Mouse (Mus musculus): Measurements from ENCODE around the gene Tcp10a.
"Not testable (repeated sequence)": the region's sequence is repeated elsewhere in the genome, so short reads cannot be mapped to it uniquely, and the experiment has no call there.

GRCm38 (mm10) chr17:7319789-7320188 is 4.7 kb upstream of the Tcp10a start:
- not testable (repeated sequence) for TF ChIP-seq POLR2A, CTCF (IDR thresholded peaks at IDR 0.05; ENCODE audit: insufficient read depth, low read depth, low read length)

Data from olfactory bulb, adult 2 months (tissue).